15 mouse cellular contexts compared by ENCODE assay signal in the genomic region with DNA sequence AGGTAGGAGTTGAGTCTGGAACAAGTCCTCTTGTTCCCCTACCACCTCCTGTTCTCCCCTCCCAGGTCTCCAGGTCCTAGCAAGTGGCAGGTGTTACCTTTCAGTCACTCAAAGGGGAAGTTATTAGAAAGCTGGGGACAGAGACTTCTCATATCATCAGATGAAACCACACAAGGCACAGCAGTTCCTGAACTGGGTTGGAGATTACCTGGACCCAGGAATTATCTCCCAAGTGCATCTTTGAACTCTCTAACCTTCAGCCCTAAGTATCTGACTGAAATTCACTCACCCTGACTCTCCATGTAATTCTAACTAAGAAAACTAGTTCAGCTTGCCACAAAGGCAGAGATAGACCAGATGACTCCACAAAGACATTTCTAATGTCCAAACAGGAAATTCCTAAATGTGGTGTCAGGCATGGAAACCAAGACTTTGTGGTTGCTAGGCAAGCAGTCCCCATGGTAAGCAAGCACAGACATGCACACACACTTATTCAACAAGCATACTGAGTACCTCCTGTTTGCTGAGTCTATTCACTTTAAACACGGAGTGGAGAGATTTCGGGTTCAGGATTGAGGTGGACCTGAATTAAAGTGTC. TPM values are rescaled to one million over a fixed set of nuclear protein-coding genes. Genes with fewer than 3 reads are reported as not detected.
DNase-seq lines count a peak whose midpoint lies in the region; ATAC-seq and TF ChIP-seq lines count a peak whose summit lies in the region.
"Had no signal": no experiment of that assay in that cellular context is flagged by ENCODE, and none has a peak within 500 bp of the region (broad histone marks: within the 10 kb centered on the region; RNA-seq: fewer than 3 reads in every experiment).

No protein-coding gene starts in this region.

- H3K9ac ChIP-seq in lung, postnatal 0 days (replicated peaks; ENCODE audit: low read depth) = no peak overlapping the region
- peak overlapping the region; percentile 4; the same call in 1 of the 2 replicates for H3K9ac ChIP-seq in intestine, embryonic 16.5 days (ENCODE audit: low read depth, low read length)
- H3K9ac ChIP-seq in stomach, postnatal 0 days (ENCODE audit: low read length) = no peak overlapping the region
- H3K9ac ChIP-seq: hindbrain, embryonic 15.5 days; liver, embryonic 14.5 days had no signal

- H3K9me3 ChIP-seq in lung, postnatal 0 days (ENCODE audit: low read length) = no peaks in the 10 kb centered on the region
- H3K9me3 ChIP-seq in intestine, embryonic 16.5 days (ENCODE audit: control insufficient read depth, low read length) = no peaks in the 10 kb centered on the region
- H3K9me3 ChIP-seq in stomach, postnatal 0 days (ENCODE audit: control insufficient read depth, low read length) = no peaks in the 10 kb centered on the region
- H3K9me3 ChIP-seq: heart, embryonic 10.5 days; hindbrain, embryonic 15.5 days had no signal

- H3K27ac ChIP-seq in gastrocnemius, adult 2 months = peak overlapping the region; percentile 38; the same call in 1 of the 2 replicates
- peak overlapping the region; percentile 91 for H3K27ac ChIP-seq in lung, postnatal 0 days (ENCODE audit: low read length)
- H3K27ac ChIP-seq in intestine, embryonic 16.5 days (ENCODE audit: low read length) = peak overlapping the region; percentile 86
- H3K27ac ChIP-seq in stomach, postnatal 0 days (replicated peaks) = peak overlapping the region; percentile 80
- H3K27ac ChIP-seq: heart, embryonic 10.5 days; hindbrain, embryonic 15.5 days; liver, embryonic 14.5 days had no signal

- 22% methylated on average over 2 of the region's 2 CpGs for WGBS in lung, postnatal 0 days
- WGBS in lung, adult 2 months = 46% methylated on average over 2 of the region's 2 CpGs
- WGBS in intestine, embryonic 16.5 days = 40% methylated on average over 2 of the region's 2 CpGs
- 36% methylated on average over 2 of the region's 2 CpGs for WGBS in stomach, postnatal 0 days

- peak; percentile 55 for ATAC-seq in lung, postnatal 0 days
- 0 out of 2 replicates have a peak, but pooled peaks have one; percentile 37 for ATAC-seq in intestine, embryonic 16.5 days
- ATAC-seq in stomach, postnatal 0 days (ENCODE audit: low FRiP score, low TSS enrichment) = peak; percentile 43; the same call in 1 of the 2 replicates

- no peaks in the 10 kb centered on the region for H3K36me3 ChIP-seq in lung, postnatal 0 days (ENCODE audit: insufficient read depth, low read length)
- H3K36me3 ChIP-seq in intestine, embryonic 16.5 days (ENCODE audit: control insufficient read depth, insufficient read depth, low read length) = no peaks in the 10 kb centered on the region
- no peaks in the 10 kb centered on the region for H3K36me3 ChIP-seq in stomach, postnatal 0 days (ENCODE audit: control insufficient read depth, insufficient read depth, low read length)
- H3K36me3 ChIP-seq: heart, embryonic 10.5 days; hindbrain, embryonic 15.5 days had no signal

- 0 out of 2 replicates have a peak, but pooled peaks have one; percentile 26 for TF ChIP-seq EP300 in lung, postnatal 0 days (IDR thresholded peaks at IDR 0.05)
- TF ChIP-seq EP300 in stomach, postnatal 0 days (optimal IDR thresholded peaks at IDR 0.05) = no peak

- no peak for DNase-seq in gastrocnemius, adult 2 months
- no peak for DNase-seq in gastrocnemius, postnatal 25 days
- peak; percentile 89 for DNase-seq in lung, postnatal 0 days (ENCODE audit: low spot score)
- DNase-seq in lung, adult 2 months = no peak
- peak; percentile 11 for DNase-seq in stomach, postnatal 0 days (ENCODE audit: low spot score)
- DNase-seq in frontal cortex, postnatal 36 days (ENCODE audit: low spot score in 2 of 2) = no peak
- no peak for DNase-seq in frontal cortex, postnatal 14 days (ENCODE audit: low spot score in 2 of 2)
- DNase-seq: cerebellum, postnatal 25 days; kidney, postnatal 14 days; right cerebral cortex, postnatal 25 days had no signal

- no peak for TF ChIP-seq POLR2A in lung, adult 2 months (IDR thresholded peaks at IDR 0.05; ENCODE audit: borderline replicate concordance, extremely low read depth, low read depth, low read length)

- no peaks in the 10 kb centered on the region for H3K27me3 ChIP-seq in lung, postnatal 0 days (replicated peaks; ENCODE audit: insufficient read depth, low read length)
- no peaks in the 10 kb centered on the region for H3K27me3 ChIP-seq in intestine, embryonic 16.5 days (replicated peaks; ENCODE audit: control insufficient read depth, insufficient read depth, low read length)
- no peaks in the 10 kb centered on the region for H3K27me3 ChIP-seq in stomach, postnatal 0 days (ENCODE audit: control insufficient read depth, insufficient read depth, low read length)
- H3K27me3 ChIP-seq: hindbrain, embryonic 15.5 days had no signal

- H3K4me3 ChIP-seq in gastrocnemius, adult 2 months = no peak overlapping the region
- no peak overlapping the region for H3K4me3 ChIP-seq in lung, postnatal 0 days (ENCODE audit: low read depth, low read length)
- no peak overlapping the region for H3K4me3 ChIP-seq in lung, adult 2 months (replicated peaks; ENCODE audit: extremely low read depth, low read depth, low read length)
- no peak overlapping the region for H3K4me3 ChIP-seq in intestine, embryonic 16.5 days (ENCODE audit: low read length)
- no peak overlapping the region for H3K4me3 ChIP-seq in stomach, postnatal 0 days (ENCODE audit: low read depth, low read length)
- H3K4me3 ChIP-seq: erythroblast, embryonic 14.5 days; heart, embryonic 10.5 days; hindbrain, embryonic 15.5 days had no signal

- H3K4me2 ChIP-seq in lung, postnatal 0 days (replicated peaks; ENCODE audit: low read depth, low read length) = no peak overlapping the region
- no peak overlapping the region for H3K4me2 ChIP-seq in intestine, embryonic 16.5 days (ENCODE audit: low read depth, low read length)
- H3K4me2 ChIP-seq in stomach, postnatal 0 days (replicated peaks; ENCODE audit: low read depth) = no peak overlapping the region
- H3K4me2 ChIP-seq: hindbrain, embryonic 15.5 days had no signal

- TF ChIP-seq CTCF in gastrocnemius, adult 2 months (IDR thresholded peaks at IDR 0.05) = no peak
- TF ChIP-seq CTCF in lung, postnatal 0 days (IDR thresholded peaks at IDR 0.05) = no peak
- no peak for TF ChIP-seq CTCF in lung, adult 2 months (IDR thresholded peaks at IDR 0.05; ENCODE audit: insufficient read depth, low read length)
- no peak for TF ChIP-seq CTCF in stomach, postnatal 0 days (IDR thresholded peaks at IDR 0.05; ENCODE audit: low read depth)

- intact Hi-C loops in gastrocnemius, adult 2 months (cut with DNase I) = no loop called here

- H3K4me1 ChIP-seq in lung, postnatal 0 days (ENCODE audit: insufficient read depth, low read depth, low read length) = peaks cover 13% of the 10 kb centered on the region; the same call in 1 of the 2 replicates
- peaks cover 13% of the 10 kb centered on the region for H3K4me1 ChIP-seq in lung, adult 2 months (ENCODE audit: control insufficient read depth, insufficient read depth, low read length)
- peaks cover 19% of the 10 kb centered on the region for H3K4me1 ChIP-seq in intestine, embryonic 16.5 days (ENCODE audit: control insufficient read depth, insufficient read depth, low read length)
- H3K4me1 ChIP-seq in stomach, postnatal 0 days (replicated peaks; ENCODE audit: control insufficient read depth, insufficient read depth) = peaks cover 8% of the 10 kb centered on the region; the same call in 1 of the 2 replicates
- H3K4me1 ChIP-seq: hindbrain, embryonic 15.5 days had no signal

RNA-seq across cellular contexts. Expression of gene BC017158, which starts 22.3 kb away (rescaled TPM):
- 1 to 10 TPM; 2.3 to 3.7 TPM for total RNA-seq in gastrocnemius, adult 2 months (2021)
- 1 to 10 TPM; 3.4 to 3.7 TPM for total RNA-seq in gastrocnemius, postnatal 25 days (2021)
- 15.7 and 16.7 TPM in 2 replicates for polyA plus RNA-seq in lung, postnatal 0 days (2015; fragmentation: Nextera tagmentation; extraction: Ambion mirVana)
- polyA plus RNA-seq in lung, adult 2 months (2012; rRNA removed) = 59.4 and 59.9 TPM in 2 replicates
- 49.6 and 53.4 TPM in 2 replicates for polyA plus RNA-seq in intestine, embryonic 16.5 days (2015; fragmentation: Nextera tagmentation; extraction: Ambion mirVana)
- polyA plus RNA-seq in stomach, postnatal 0 days (2015; fragmentation: Nextera tagmentation; extraction: Ambion mirVana) = 17.0 and 19.4 TPM in 2 replicates

RNA-seq across cellular contexts. Expression of gene Slc5a2, which starts 54.9 kb away (rescaled TPM):
- total RNA-seq in gastrocnemius, adult 2 months (2021) = not detected
- total RNA-seq in gastrocnemius, postnatal 25 days (2021) = not detected
- 0.08 and 0.23 TPM in 2 replicates for polyA plus RNA-seq in lung, postnatal 0 days (2015; fragmentation: Nextera tagmentation; extraction: Ambion mirVana)
- 0.09 and 0.24 TPM in 2 replicates for polyA plus RNA-seq in lung, adult 2 months (2012; rRNA removed)
- polyA plus RNA-seq in intestine, embryonic 16.5 days (2015; fragmentation: Nextera tagmentation; extraction: Ambion mirVana) = not detected in 2 replicates
- 0.63 and 1.0 TPM in 2 replicates for polyA plus RNA-seq in stomach, postnatal 0 days (2015; fragmentation: Nextera tagmentation; extraction: Ambion mirVana)
- polyA plus RNA-seq: hindbrain, embryonic 15.5 days had no signal

Comparison
In these comparisons a context has a peak if more than half of its experiments do, and no peak if none do; other contexts are left out.
1. DNase-seq: peak in lung, postnatal 0 days (single experiment) and stomach, postnatal 0 days (single experiment); none in gastrocnemius, adult 2 months (single experiment), gastrocnemius, postnatal 25 days (single experiment), lung, adult 2 months (single experiment), frontal cortex, postnatal 36 days (0 of 2) and frontal cortex, postnatal 14 days (0 of 2).
2. H3K27ac ChIP-seq: peak in every context shown above with its lines; median percentile 91 in lung, postnatal 0 days; 86 in intestine, embryonic 16.5 days; 80 in stomach, postnatal 0 days; 38 in gastrocnemius, adult 2 months.
3. Peak in every context shown above with its lines, with median percentiles within 50 percentile points of each other: ATAC-seq.